Mouse (Mus musculus) cerebellum, adult 2 months (tissue): ENCODE data around the gene Dnajc28. TPM values are rescaled to one million over a fixed set of nuclear protein-coding genes. Genes with fewer than 3 reads are reported as not detected.

Experiments used
- DNase-seq, 2 experiments: peaks; one replicate each; pipeline ENCODE4 v3.0.0; 2021
- H3K27ac ChIP-seq: fragments of 200-500 bp; 2 replicates; pipeline ENCODE4 v1.5.1; 2012; ENCODE audit warnings: low read length, control low read depth, inconsistent platforms; ENCODE audit not compliant: insufficient read depth
- H3K27me3 ChIP-seq: fragments of 200-500 bp; 2 replicates; pipeline ENCODE4 v1.6.1; 2012; ENCODE audit warnings: inconsistent platforms, mild to moderate bottlenecking, low read length, moderate library complexity; ENCODE audit not compliant: control insufficient read depth, insufficient read depth
- H3K4me1 ChIP-seq: fragments of 200-500 bp; 2 replicates; pipeline ENCODE4 v1.6.1; 2011; ENCODE audit warnings: low read length; ENCODE audit not compliant: control insufficient read depth, insufficient read depth
- H3K4me3 ChIP-seq: fragments of 200-500 bp; replicated peaks from 2 replicates; pipeline ENCODE3; 2011; ENCODE audit warnings: mild to moderate bottlenecking, low read depth, low read length, control low read depth; ENCODE audit not compliant: insufficient read depth
- CTCF ChIP-seq: fragments of 200-500 bp; IDR thresholded peaks from 2 replicates; pipeline ENCODE4 v1.5.1; 2011; ENCODE audit warnings: low read depth, mild to moderate bottlenecking, control low read depth, low read length, moderate library complexity, borderline replicate concordance; ENCODE audit not compliant: insufficient read depth
- POLR2A ChIP-seq: fragments of 200-500 bp; IDR thresholded peaks from 2 replicates; pipeline ENCODE4 v1.6.1; 2011; ENCODE audit warnings: low read length, control low read depth, borderline replicate concordance; ENCODE audit not compliant: insufficient read depth
- WGBS: fragments of 180-500 bp; shearing (Covaris S2); methylation state at CpG from one replicate; pipeline ENCODE4 v1.1.7; 2018; 5-methylcytosine and 5-hydroxymethylcytosine counted together
- polyA plus RNA-seq: library from polyadenylated mRNA; depleted of rRNA; stranded (reverse); fragments of >200 nt; gene quantifications from 2 replicates; pipeline ENCODE4 v1.2.3, GENCODE M21; 2012; rRNA removed

The Dnajc28 gene
- polyA plus RNA-seq, 1 experiment: 7.6 TPM

- no peak overlapping the region for H3K4me3 ChIP-seq
- TF ChIP-seq POLR2A (no peak), CTCF (no peak)
- no peak for DNase-seq
- H3K4me1 ChIP-seq: no peaks in the 10 kb centered on the region
- H3K27ac ChIP-seq: no peak overlapping the region
- H3K27me3 ChIP-seq: no peaks in the 10 kb centered on the region
- WGBS: 77% methylated on average over 9 of the region's 9 CpGs
These were observed 53.4 kb downstream of the Dnajc28 start for GRCm38 (mm10) chr16:91565292-91565951.

- WGBS: 88% methylated on average over 4 of the region's 4 CpGs
- H3K27me3 ChIP-seq: no peaks in the 10 kb centered on the region
- H3K27ac ChIP-seq: no peak overlapping the region
- H3K4me1 ChIP-seq: no peaks in the 10 kb centered on the region
- TF ChIP-seq POLR2A (no peak), CTCF (no peak)
- no peak overlapping the region for H3K4me3 ChIP-seq
- DNase-seq: no peak
These were observed 54.1 kb downstream of the Dnajc28 start for GRCm38 (mm10) chr16:91564580-91565291.

Other genes starting within 250 kb of the Dnajc28 start
- 33.9 and 35.5 TPM in 2 replicates for gene Ifnar2, start 246.2 kb downstream of the Dnajc28 start, polyA plus RNA-seq
- gene Gm21970, start 227.3 kb downstream of the Dnajc28 start, polyA plus RNA-seq: not detected in 2 replicates
- 9.1 and 10.4 TPM in 2 replicates for gene Il10rb, start 212.9 kb downstream of the Dnajc28 start, polyA plus RNA-seq
- 31.7 and 32.2 TPM in 2 replicates for gene Ifnar1, start 133.8 kb downstream of the Dnajc28 start, polyA plus RNA-seq
- gene Ifngr2, start 72.0 kb downstream of the Dnajc28 start, polyA plus RNA-seq: 33.9 and 34.5 TPM in 2 replicates
- 147 and 148 TPM in 2 replicates for gene Tmem50b, start 21.2 kb downstream of the Dnajc28 start, polyA plus RNA-seq
- gene Gart, start 27.9 kb upstream of the Dnajc28 start, polyA plus RNA-seq: 43.0 and 48.5 TPM in 2 replicates
- gene Son, start 28.5 kb upstream of the Dnajc28 start, polyA plus RNA-seq: 358 and 366 TPM in 2 replicates
- gene Donson, start 69.7 kb upstream of the Dnajc28 start, polyA plus RNA-seq: 28.0 and 29.6 TPM in 2 replicates
- gene Cryzl1, start 109.9 kb upstream of the Dnajc28 start, polyA plus RNA-seq: 104 and 114 TPM in 2 replicates
- 67.3 and 68.7 TPM in 2 replicates for gene Itsn1, start 110.3 kb upstream of the Dnajc28 start, polyA plus RNA-seq